Mouse (Mus musculus) cerebellum, adult 9-11 months (tissue): ENCODE measurements around the gene Gm3164.
"Not testable (repeated sequence)": the region's sequence is repeated elsewhere in the genome, so short reads cannot be mapped to it uniquely, and the experiment has no call there.

Experiments used
- DNase-seq: peaks from one replicate; pipeline ENCODE4 v3.0.0; 2022

Gene Gm3164

GRCm38 (mm10) chr14:4414965-4415835 is at the start of gene Gm3164:
Gene Gm3164 (plus strand): TSS chr14:4415448.
- DNase-seq = not testable (repeated sequence)

- DNase-seq = not testable (repeated sequence)
Observed at GRCm38 (mm10) chr14:4368991-4369390, 46.3 kb upstream of the Gm3164 start.

- not testable (repeated sequence) for DNase-seq
Observed at GRCm38 (mm10) chr14:4369691-4370090, 45.6 kb upstream of the Gm3164 start.

GRCm38 (mm10) chr14:4377871-4378270 is 37.4 kb upstream of the Gm3164 start:
- not testable (repeated sequence) for DNase-seq

GRCm38 (mm10) chr14:4385606-4386005 is 29.6 kb upstream of the Gm3164 start:
- not testable (repeated sequence) for DNase-seq

- DNase-seq = not testable (repeated sequence)
Observed at GRCm38 (mm10) chr14:4392841-4393530, 22.3 kb upstream of the Gm3164 start.

GRCm38 (mm10) chr14:4397226-4397625 is 18.0 kb upstream of the Gm3164 start, which contains the start of gene Gm3159:
Gene Gm3159 (plus strand): TSS chr14:4397526.
- DNase-seq = not testable (repeated sequence)

- not testable (repeated sequence) for DNase-seq
Observed at GRCm38 (mm10) chr14:4398624-4399023, 16.6 kb upstream of the Gm3164 start.

- DNase-seq = not testable (repeated sequence)
Observed at GRCm38 (mm10) chr14:4400115-4400789, 15.0 kb upstream of the Gm3164 start.

- not testable (repeated sequence) for DNase-seq
Observed at GRCm38 (mm10) chr14:4401245-4401644, 14.0 kb upstream of the Gm3164 start.

GRCm38 (mm10) chr14:4403840-4404239 is 11.4 kb upstream of the Gm3164 start:
- not testable (repeated sequence) for DNase-seq

- not testable (repeated sequence) for DNase-seq
Observed at GRCm38 (mm10) chr14:4409939-4410338, 5.3 kb upstream of the Gm3164 start.

GRCm38 (mm10) chr14:4430692-4431091 is 15.4 kb downstream of the Gm3164 start, which contains the start of gene Gm3173:
Gene Gm3173 (plus strand): TSS chr14:4430992.
- not testable (repeated sequence) for DNase-seq

GRCm38 (mm10) chr14:4481445-4481844 is 66.2 kb downstream of the Gm3164 start, which contains the start of gene Gm3182:
Gene Gm3182 (plus strand): TSS chr14:4481745.
- DNase-seq = not testable (repeated sequence)
